Mouse (Mus musculus): Measurements from ENCODE around the gene Cdh4. TPM values are rescaled to one million over a fixed set of nuclear protein-coding genes. Genes with fewer than 3 reads are reported as not detected.

Cdh4 gene
- polyA plus RNA-seq, 1 experiment from 2014 or later = 0.61 TPM

DNA sequence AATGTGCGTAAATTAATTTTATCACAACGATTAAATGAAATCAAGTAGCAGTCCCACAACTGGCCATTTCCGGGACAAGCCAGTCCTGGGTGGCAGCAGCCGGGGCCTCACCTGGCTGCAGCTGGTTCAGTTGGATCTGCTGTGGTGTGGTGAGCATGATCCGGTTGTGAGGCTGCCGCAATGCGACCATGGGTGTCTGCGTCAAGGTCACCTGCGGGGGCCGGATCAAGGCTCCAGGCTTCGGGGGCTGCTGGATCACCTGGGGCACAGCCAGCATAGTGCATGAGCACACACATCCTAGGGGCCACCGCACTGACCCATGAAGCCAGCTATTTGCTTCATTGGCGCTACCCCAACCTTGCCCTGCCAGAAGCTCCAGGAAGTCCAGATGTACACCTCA, 486.9 kb downstream of the Cdh4 start:
- 89% methylated on average over 13 of the region's 13 CpGs for WGBS (ENCODE audit: insufficient replicate concordance)
- Histone ChIP-seq H3K9me3 (ENCODE audit: low read length) (no peaks in the 10 kb centered on the region), H3K27ac (ENCODE audit: low read depth) (no peak overlapping the region), H3K27me3 (ENCODE audit: insufficient read depth, low read length) (no peaks in the 10 kb centered on the region), H3K4me3 (ENCODE audit: low read depth, low read length) (no peak overlapping the region), H3K4me1 (ENCODE audit: insufficient read depth) (no peaks in the 10 kb centered on the region), H3K9ac (replicated peaks) (no peak overlapping the region), H3K36me3 (replicated peaks; ENCODE audit: insufficient read depth, low read length) (peaks cover 44% of the 10 kb centered on the region), H3K4me2 (ENCODE audit: low read depth, low read length) (no peak overlapping the region)
- ATAC-seq = no peak
- TF ChIP-seq EP300 (IDR thresholded peaks at IDR 0.05; ENCODE audit: low read depth) = no peak
- TF ChIP-seq CTCF (IDR thresholded peaks at IDR 0.05; ENCODE audit: low read depth) = no peak
- DNase-seq = no peak

DNA sequence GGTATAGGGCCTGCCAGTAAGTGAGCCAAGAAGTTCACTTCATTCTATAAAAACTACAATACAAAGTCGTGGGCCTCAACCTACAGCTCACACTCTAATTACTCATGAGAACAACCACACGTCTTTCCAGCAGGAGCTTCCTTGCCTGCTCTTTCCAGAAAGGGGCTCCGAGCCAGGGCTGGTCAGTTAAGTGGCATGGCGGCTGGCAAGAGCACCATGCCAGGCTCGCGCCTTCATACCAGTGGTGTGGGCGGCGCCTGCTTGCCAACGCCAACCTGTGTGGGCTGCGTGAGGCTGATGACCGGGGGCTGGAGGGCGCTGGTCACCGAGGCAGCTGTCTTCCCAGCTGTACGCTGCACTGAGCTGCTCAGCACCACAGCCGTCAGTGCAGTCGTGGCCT, 489.5 kb downstream of the Cdh4 start:
- no peak for TF ChIP-seq EP300 (IDR thresholded peaks at IDR 0.05; ENCODE audit: low read depth)
- no peak for TF ChIP-seq CTCF (IDR thresholded peaks at IDR 0.05; ENCODE audit: low read depth)
- H3K9me3 ChIP-seq (ENCODE audit: low read length) = no peaks in the 10 kb centered on the region
- no peak overlapping the region for H3K27ac ChIP-seq (ENCODE audit: low read depth)
- H3K27me3 ChIP-seq (ENCODE audit: insufficient read depth, low read length) = no peaks in the 10 kb centered on the region
- no peak overlapping the region for H3K9ac ChIP-seq (replicated peaks)
- peaks cover 34% of the 10 kb centered on the region for H3K36me3 ChIP-seq (replicated peaks; ENCODE audit: insufficient read depth, low read length)
- no peak overlapping the region for H3K4me2 ChIP-seq (ENCODE audit: low read depth, low read length)
- peaks cover 2% of the 10 kb centered on the region; the same call in 1 of the 2 replicates for H3K4me1 ChIP-seq (ENCODE audit: insufficient read depth)
- no peak overlapping the region for H3K4me3 ChIP-seq (ENCODE audit: low read depth, low read length)
- no peak for DNase-seq
- WGBS (ENCODE audit: insufficient replicate concordance) = 92% methylated on average over 16 of the region's 16 CpGs
- ATAC-seq = no peak

DNA sequence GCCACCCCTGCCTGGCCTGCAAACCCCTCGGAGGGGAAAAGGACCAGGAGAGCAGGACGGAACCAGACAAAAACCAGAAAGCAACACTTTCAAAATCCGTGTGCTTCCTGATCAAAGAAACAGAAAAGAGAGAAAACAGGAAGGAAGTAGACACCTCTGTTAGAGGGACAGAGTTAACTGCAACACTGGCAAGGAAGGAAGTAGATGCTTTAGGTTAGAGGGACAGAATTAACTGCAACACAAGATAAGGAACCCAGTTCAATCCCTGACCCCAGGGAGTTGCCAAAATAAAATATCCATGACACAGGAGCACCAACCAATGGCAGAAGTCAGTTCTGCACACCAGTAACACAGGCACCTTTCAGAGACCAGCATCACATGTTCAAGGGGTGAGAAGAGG, 491.9 kb downstream of the Cdh4 start:
- Histone ChIP-seq H3K27me3 (ENCODE audit: insufficient read depth, low read length) (no peaks in the 10 kb centered on the region), H3K27ac (ENCODE audit: low read depth) (0 out of 2 replicates have a peak overlapping the region, but pooled peaks have one; percentile 45), H3K4me1 (ENCODE audit: insufficient read depth) (peaks cover 5% of the 10 kb centered on the region), H3K9me3 (ENCODE audit: low read length) (no peaks in the 10 kb centered on the region), H3K9ac (replicated peaks) (no peak overlapping the region), H3K4me2 (ENCODE audit: low read depth, low read length) (0 out of 2 replicates have a peak overlapping the region, but pooled peaks have one; percentile 18), H3K36me3 (replicated peaks; ENCODE audit: insufficient read depth, low read length) (peaks cover 32% of the 10 kb centered on the region), H3K4me3 (ENCODE audit: low read depth, low read length) (no peak overlapping the region)
- TF ChIP-seq CTCF (IDR thresholded peaks at IDR 0.05; ENCODE audit: low read depth) (no peak), EP300 (IDR thresholded peaks at IDR 0.05; ENCODE audit: low read depth) (no peak)
- WGBS (ENCODE audit: insufficient replicate concordance) = 46% methylated on average over 3 of the region's 3 CpGs
- ATAC-seq = no peak
- DNase-seq = no peak

DNA sequence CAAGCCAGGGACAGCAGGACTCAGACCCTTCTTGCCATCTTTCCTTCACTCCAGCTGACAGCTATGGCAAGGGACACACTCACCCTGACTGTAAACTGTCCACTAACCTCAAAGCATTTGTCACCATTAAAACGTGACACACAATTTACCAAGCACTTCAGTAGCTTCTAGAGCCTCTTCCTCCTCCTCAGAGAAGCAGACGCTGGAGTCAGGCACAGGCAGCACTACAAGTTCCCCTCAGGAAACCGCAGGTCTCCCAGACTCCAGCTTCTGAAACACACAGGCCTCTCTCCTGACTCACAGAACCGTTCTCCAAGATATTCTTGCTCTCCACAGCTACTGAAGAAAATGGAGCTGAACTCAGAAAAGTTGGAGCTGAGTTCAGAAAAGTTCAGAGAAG, 494.9 kb downstream of the Cdh4 start:
- H3K27me3 ChIP-seq (ENCODE audit: insufficient read depth, low read length) = no peaks in the 10 kb centered on the region
- H3K9ac ChIP-seq (replicated peaks) = no peak overlapping the region
- H3K4me3 ChIP-seq (ENCODE audit: low read depth, low read length) = no peak overlapping the region
- WGBS (ENCODE audit: insufficient replicate concordance) = 36% methylated on average over 4 of the region's 4 CpGs
- H3K4me2 ChIP-seq (ENCODE audit: low read depth, low read length) = no peak overlapping the region
- H3K36me3 ChIP-seq (replicated peaks; ENCODE audit: insufficient read depth, low read length) = peaks cover 15% of the 10 kb centered on the region
- no peak; the same call in 1 of the 2 replicates for ATAC-seq
- TF ChIP-seq EP300 (IDR thresholded peaks at IDR 0.05; ENCODE audit: low read depth) (no peak), CTCF (IDR thresholded peaks at IDR 0.05; ENCODE audit: low read depth) (no peak)
- H3K27ac ChIP-seq (ENCODE audit: low read depth) = 0 out of 2 replicates have a peak overlapping the region, but pooled peaks have one; percentile 3
- DNase-seq = no peak
- H3K4me1 ChIP-seq (ENCODE audit: insufficient read depth) = peaks cover 5% of the 10 kb centered on the region
- H3K9me3 ChIP-seq (ENCODE audit: low read length) = no peaks in the 10 kb centered on the region

DNA sequence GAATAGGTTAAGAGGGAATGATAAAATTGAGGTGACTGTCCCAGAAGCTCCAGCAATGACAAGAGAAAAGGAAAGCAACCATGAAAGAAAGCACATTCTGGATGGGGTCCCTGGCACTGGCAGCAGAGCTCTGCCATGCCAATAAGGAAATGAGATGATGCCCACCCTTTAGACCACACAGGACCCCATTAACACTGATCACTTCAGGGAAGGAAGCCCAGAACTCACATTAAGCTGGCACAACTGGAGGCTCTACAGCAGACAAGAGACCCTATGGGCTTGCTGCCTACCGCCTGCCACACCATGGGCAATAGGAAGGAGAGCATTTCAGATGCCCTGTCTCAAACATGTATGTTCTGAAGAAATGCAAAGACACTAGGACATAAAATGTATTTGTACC, 499.5 kb downstream of the Cdh4 start:
- ATAC-seq (no peak), DNase-seq (no peak)
- H3K27ac ChIP-seq (ENCODE audit: low read depth) = no peak overlapping the region
- H3K9ac ChIP-seq (replicated peaks) = no peak overlapping the region
- H3K27me3 ChIP-seq (ENCODE audit: insufficient read depth, low read length) = no peaks in the 10 kb centered on the region
- no peaks in the 10 kb centered on the region for H3K9me3 ChIP-seq (ENCODE audit: low read length)
- H3K4me1 ChIP-seq (ENCODE audit: insufficient read depth) = peaks cover 15% of the 10 kb centered on the region
- H3K4me2 ChIP-seq (ENCODE audit: low read depth, low read length) = no peak overlapping the region
- 0 out of 2 replicates have a peak, but pooled peaks cover 2% of the 10 kb centered on the region for H3K36me3 ChIP-seq (replicated peaks; ENCODE audit: insufficient read depth, low read length)
- no peak overlapping the region for H3K4me3 ChIP-seq (ENCODE audit: low read depth, low read length)
- WGBS (ENCODE audit: insufficient replicate concordance) = 91% methylated on average over 1 of the region's 1 CpGs
- TF ChIP-seq EP300 (IDR thresholded peaks at IDR 0.05; ENCODE audit: low read depth) (no peak), CTCF (IDR thresholded peaks at IDR 0.05; ENCODE audit: low read depth) (no peak)

DNA sequence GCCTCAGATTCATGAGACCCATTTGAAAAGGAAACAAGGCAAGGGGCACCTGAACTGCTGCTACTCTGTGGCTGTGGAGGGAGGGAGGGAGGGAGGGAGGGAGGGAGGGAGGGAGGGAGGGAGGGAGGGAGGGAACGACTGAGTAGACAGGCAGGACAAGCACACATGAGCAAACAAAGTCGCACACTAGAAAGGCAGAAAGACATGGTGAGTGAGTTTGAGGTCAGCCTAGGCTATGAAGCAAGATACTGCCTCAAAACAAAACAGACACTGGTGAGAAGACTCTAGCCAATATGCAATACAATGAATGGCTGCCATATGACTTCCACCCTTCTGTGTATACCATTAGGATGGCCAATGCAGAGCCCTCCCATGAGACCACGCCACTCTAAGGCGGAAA, 502.8 kb downstream of the Cdh4 start:
- Histone ChIP-seq H3K9ac (replicated peaks) (no peak overlapping the region), H3K4me3 (ENCODE audit: low read depth, low read length) (no peak overlapping the region), H3K27ac (ENCODE audit: low read depth) (no peak overlapping the region), H3K27me3 (ENCODE audit: insufficient read depth, low read length) (no peaks in the 10 kb centered on the region), H3K4me2 (ENCODE audit: low read depth, low read length) (no peak overlapping the region), H3K4me1 (ENCODE audit: insufficient read depth) (peaks cover 12% of the 10 kb centered on the region), H3K36me3 (replicated peaks; ENCODE audit: insufficient read depth, low read length) (no peaks in the 10 kb centered on the region), H3K9me3 (ENCODE audit: low read length) (no peaks in the 10 kb centered on the region)
- ATAC-seq (peak; percentile 50; the same call in 1 of the 2 replicates), DNase-seq (no peak)
- WGBS (ENCODE audit: insufficient replicate concordance) = 34% methylated on average over 4 of the region's 4 CpGs
- TF ChIP-seq CTCF (IDR thresholded peaks at IDR 0.05; ENCODE audit: low read depth) (no peak), EP300 (IDR thresholded peaks at IDR 0.05; ENCODE audit: low read depth) (no peak)

DNA sequence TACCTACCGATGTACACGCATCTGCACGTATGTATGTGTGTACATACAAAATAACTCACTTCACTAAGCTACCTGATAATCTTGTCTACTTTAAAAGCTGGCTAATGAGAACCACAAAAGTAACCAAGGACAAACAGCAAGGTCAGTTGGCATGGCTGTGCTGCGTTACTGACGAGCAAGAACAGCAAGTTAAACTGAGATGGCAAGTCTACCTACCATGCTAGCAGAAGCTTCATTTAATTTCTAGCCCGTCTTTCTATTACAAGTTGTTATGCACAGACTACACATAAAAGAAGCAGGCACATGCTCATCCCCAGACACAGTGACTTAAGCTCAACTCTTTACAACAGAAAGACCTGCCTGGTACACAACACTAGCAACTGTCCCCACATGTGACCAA, 504.3 kb downstream of the Cdh4 start:
- DNase-seq = no peak
- H3K9ac ChIP-seq (replicated peaks) = no peak overlapping the region
- 89% methylated on average over 6 of the region's 6 CpGs for WGBS (ENCODE audit: insufficient replicate concordance)
- no peak overlapping the region for H3K4me2 ChIP-seq (ENCODE audit: low read depth, low read length)
- ATAC-seq = no peak
- H3K27ac ChIP-seq (ENCODE audit: low read depth) = no peak overlapping the region
- peaks cover 15% of the 10 kb centered on the region for H3K4me1 ChIP-seq (ENCODE audit: insufficient read depth)
- H3K27me3 ChIP-seq (ENCODE audit: insufficient read depth, low read length) = no peaks in the 10 kb centered on the region
- no peak overlapping the region for H3K4me3 ChIP-seq (ENCODE audit: low read depth, low read length)
- no peaks in the 10 kb centered on the region for H3K36me3 ChIP-seq (replicated peaks; ENCODE audit: insufficient read depth, low read length)
- H3K9me3 ChIP-seq (ENCODE audit: low read length) = no peaks in the 10 kb centered on the region
- TF ChIP-seq EP300 (IDR thresholded peaks at IDR 0.05; ENCODE audit: low read depth) = no peak
- no peak for TF ChIP-seq CTCF (IDR thresholded peaks at IDR 0.05; ENCODE audit: low read depth)
